Mouse (Mus musculus): ENCODE measurements at regions not wholly inside any gene's neighbourhood (a gene's known extent, or its start where the extent isn't known, plus 50 kb on each side); places are given as distances from the start of the nearest gene placed in this dataset.
A peak's percentile ranks its signal among the peaks of the same experiment; 100 is the strongest.

GRCm38 (mm10) chr9:60931290-60931689 is 136.9 kb downstream of the Uaca start:
- DNase-seq (ENCODE audit: low spot score): no peak
- no peak overlapping the region for H3K27ac ChIP-seq
- H3K9me3 ChIP-seq: no peaks in the 10 kb centered on the region
- H3K4me1 ChIP-seq: no peaks in the 10 kb centered on the region
- peaks cover 2% of the 10 kb centered on the region; the same call in 1 of the 2 replicates for H3K27me3 ChIP-seq (ENCODE audit: insufficient read depth, poor library complexity, severe bottlenecking)
- 90% methylated on average over 1 of the region's 1 CpGs for WGBS
- no peaks in the 10 kb centered on the region for H3K36me3 ChIP-seq
- H3K4me3 ChIP-seq: no peak overlapping the region

DNA sequence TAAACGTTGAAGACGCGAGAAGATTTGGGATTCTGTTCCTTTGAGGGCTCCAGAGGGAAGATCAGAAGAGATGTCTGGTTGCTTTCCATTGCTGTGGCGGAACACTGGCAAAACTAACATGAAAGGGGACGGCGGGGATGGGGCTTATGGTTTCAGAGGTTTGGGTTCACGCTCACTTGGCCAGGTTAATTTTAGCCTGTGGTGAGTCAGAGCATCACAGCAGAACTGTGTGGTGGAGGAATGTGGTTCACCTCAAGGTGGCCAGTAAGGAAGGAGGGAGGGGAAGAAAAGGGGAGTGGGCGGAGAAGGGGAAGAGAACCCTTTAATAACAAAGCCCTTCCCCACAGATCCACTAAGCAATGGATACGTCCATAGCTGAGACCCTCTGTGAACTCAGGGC is 142.6 kb downstream of the Uaca start:
- Histone ChIP-seq H3K4me1 (peaks cover 15% of the 10 kb centered on the region; the same call in 1 of the 2 replicates), H3K9me3 (no peaks in the 10 kb centered on the region), H3K27ac (no peak overlapping the region), H3K4me3 (no peak overlapping the region), H3K27me3 (ENCODE audit: insufficient read depth, poor library complexity, severe bottlenecking) (0 out of 2 replicates have a peak, but pooled peaks cover 11% of the 10 kb centered on the region), H3K36me3 (no peaks in the 10 kb centered on the region)
- DNase-seq (ENCODE audit: low spot score): no peak
- WGBS: 81% methylated on average over 9 of the region's 9 CpGs

- Histone ChIP-seq H3K4me1 (peaks cover 26% of the 10 kb centered on the region), H3K27ac (no peak overlapping the region), H3K9me3 (no peaks in the 10 kb centered on the region), H3K27me3 (ENCODE audit: insufficient read depth, poor library complexity, severe bottlenecking) (peaks cover 24% of the 10 kb centered on the region), H3K36me3 (no peaks in the 10 kb centered on the region), H3K4me3 (no peak overlapping the region)
- 24% methylated on average over 18 of the region's 18 CpGs for WGBS
- DNase-seq (ENCODE audit: low spot score): peak; percentile 88
Observed at GRCm38 (mm10) chr9:60939858-60940804, 145.8 kb downstream of the Uaca start.

- no peak for DNase-seq (ENCODE audit: low spot score)
- H3K36me3 ChIP-seq: no peaks in the 10 kb centered on the region
- no peaks in the 10 kb centered on the region for H3K9me3 ChIP-seq
- H3K27ac ChIP-seq: no peak overlapping the region
- WGBS: 83% methylated on average over 15 of the region's 15 CpGs
- peaks cover 51% of the 10 kb centered on the region for H3K27me3 ChIP-seq (ENCODE audit: insufficient read depth, poor library complexity, severe bottlenecking)
- peaks cover 18% of the 10 kb centered on the region; the same call in 1 of the 2 replicates for H3K4me1 ChIP-seq
- H3K4me3 ChIP-seq: no peak overlapping the region
Observed at GRCm38 (mm10) chr9:60947363-60947762, 153.0 kb downstream of the Uaca start.

- Histone ChIP-seq H3K4me3 (no peak overlapping the region), H3K27ac (no peak overlapping the region), H3K4me1 (0 out of 2 replicates have a peak, but pooled peaks cover 9% of the 10 kb centered on the region), H3K27me3 (ENCODE audit: insufficient read depth, poor library complexity, severe bottlenecking) (peaks cover 51% of the 10 kb centered on the region), H3K36me3 (no peaks in the 10 kb centered on the region), H3K9me3 (no peaks in the 10 kb centered on the region)
- DNase-seq (ENCODE audit: low spot score): no peak
- 62% methylated on average over 10 of the region's 10 CpGs for WGBS
Observed at GRCm38 (mm10) chr9:60948531-60949070, 154.3 kb downstream of the Uaca start.

DNA sequence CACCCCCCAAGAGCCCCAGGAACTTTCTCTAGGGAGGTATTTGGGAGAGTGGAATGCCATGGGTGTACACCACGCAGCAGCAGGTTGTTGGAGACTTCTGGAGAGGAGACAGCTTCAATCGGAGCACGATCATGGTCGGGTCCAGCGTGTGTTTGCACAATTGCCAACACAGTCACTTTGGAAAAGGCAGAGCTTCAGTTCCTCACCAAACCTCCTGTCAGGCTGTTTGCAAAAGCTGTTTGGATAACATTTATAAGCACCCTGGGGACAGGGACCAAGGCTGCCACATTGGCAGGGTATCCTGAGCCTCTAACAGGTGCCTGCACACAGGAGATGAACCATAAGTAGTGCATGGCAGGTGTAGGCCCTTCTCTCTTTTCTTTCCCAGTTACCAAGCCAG is 155.8 kb downstream of the Uaca start:
- Histone ChIP-seq H3K27ac (no peak overlapping the region), H3K36me3 (no peaks in the 10 kb centered on the region), H3K27me3 (ENCODE audit: insufficient read depth, poor library complexity, severe bottlenecking) (peaks cover 42% of the 10 kb centered on the region), H3K4me1 (0 out of 2 replicates have a peak, but pooled peaks cover 9% of the 10 kb centered on the region), H3K9me3 (no peaks in the 10 kb centered on the region), H3K4me3 (no peak overlapping the region)
- 89% methylated on average over 5 of the region's 5 CpGs for WGBS
- no peak for DNase-seq (ENCODE audit: low spot score)

GRCm38 (mm10) chr9:60951071-60951561 is 156.8 kb downstream of the Uaca start:
- Histone ChIP-seq H3K9me3 (no peaks in the 10 kb centered on the region), H3K4me1 (0 out of 2 replicates have a peak, but pooled peaks cover 9% of the 10 kb centered on the region), H3K36me3 (no peaks in the 10 kb centered on the region), H3K27ac (no peak overlapping the region), H3K27me3 (ENCODE audit: insufficient read depth, poor library complexity, severe bottlenecking) (peaks cover 35% of the 10 kb centered on the region; the same call in 1 of the 2 replicates), H3K4me3 (no peak overlapping the region)
- WGBS: 41% methylated on average over 10 of the region's 10 CpGs
- no peak for DNase-seq (ENCODE audit: low spot score)

GRCm38 (mm10) chr9:60957438-60957837 is 163.1 kb downstream of the Uaca start:
- Histone ChIP-seq H3K4me3 (no peak overlapping the region), H3K4me1 (no peaks in the 10 kb centered on the region)

DNA sequence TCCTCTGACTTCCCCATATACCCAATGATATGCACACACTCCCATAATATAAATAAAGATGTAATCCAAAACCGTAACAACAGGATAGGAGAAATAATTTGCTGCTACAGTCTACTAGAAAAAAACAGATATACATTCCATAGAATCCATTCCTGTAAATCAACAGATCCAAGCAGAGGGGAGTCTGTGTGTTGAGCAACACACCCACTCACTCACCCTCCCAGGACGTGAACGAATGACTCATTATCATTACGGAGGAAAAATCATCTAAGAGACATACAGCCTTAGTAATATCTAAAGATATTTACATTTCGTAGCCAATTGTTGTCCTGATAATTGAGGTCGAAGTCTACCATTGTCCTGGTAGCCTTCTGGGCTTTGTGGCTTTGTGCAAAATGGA is 165.2 kb downstream of the Uaca start:
- Histone ChIP-seq H3K27ac (no peak overlapping the region), H3K36me3 (no peaks in the 10 kb centered on the region), H3K4me1 (no peaks in the 10 kb centered on the region), H3K9me3 (no peaks in the 10 kb centered on the region), H3K27me3 (ENCODE audit: insufficient read depth, poor library complexity, severe bottlenecking) (peaks cover 7% of the 10 kb centered on the region; the same call in 1 of the 2 replicates), H3K4me3 (no peak overlapping the region)
- WGBS: 81% methylated on average over 6 of the region's 6 CpGs
- DNase-seq (ENCODE audit: low spot score): no peak

More at GRCm38 (mm10) chr9:60957438-60957837, 163.1 kb downstream of the Uaca start:
- DNase-seq (ENCODE audit: low spot score): no peak
- 0 out of 2 replicates have a peak, but pooled peaks cover 4% of the 10 kb centered on the region for H3K27me3 ChIP-seq (ENCODE audit: insufficient read depth, poor library complexity, severe bottlenecking)
- no peaks in the 10 kb centered on the region for H3K36me3 ChIP-seq
- no peaks in the 10 kb centered on the region for H3K9me3 ChIP-seq
- H3K27ac ChIP-seq: no peak overlapping the region
- 42% methylated on average over 5 of the region's 5 CpGs for WGBS

GRCm38 (mm10) chr9:60962086-60962485 is 167.7 kb downstream of the Uaca start:
- Histone ChIP-seq H3K27ac (no peak overlapping the region), H3K36me3 (no peaks in the 10 kb centered on the region), H3K4me3 (no peak overlapping the region), H3K9me3 (no peaks in the 10 kb centered on the region), H3K27me3 (ENCODE audit: insufficient read depth, poor library complexity, severe bottlenecking) (peaks cover 17% of the 10 kb centered on the region; the same call in 1 of the 2 replicates), H3K4me1 (no peaks in the 10 kb centered on the region)
- WGBS: 83% methylated on average over 4 of the region's 4 CpGs
- no peak for DNase-seq (ENCODE audit: low spot score)

DNA sequence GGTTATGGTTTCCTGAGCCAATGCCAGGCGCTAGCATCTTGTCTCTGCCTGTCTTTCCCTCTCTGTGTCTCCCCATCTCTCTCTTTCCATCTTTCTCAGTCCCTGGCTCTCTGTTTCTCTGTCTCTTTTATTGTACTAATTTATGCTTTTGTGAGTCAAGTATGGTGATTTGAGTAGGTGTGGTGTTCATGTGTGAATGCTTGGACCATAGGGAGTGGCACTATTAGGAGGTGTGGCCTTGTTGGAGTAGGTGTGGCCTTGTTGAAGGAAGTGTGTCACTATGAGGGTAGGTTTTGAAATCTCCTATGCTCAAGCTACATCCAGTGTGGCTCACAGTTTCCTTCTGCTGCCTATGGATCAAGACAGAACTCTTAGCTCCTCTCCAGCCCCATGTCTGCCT is 171.3 kb downstream of the Uaca start:
- no peak overlapping the region for H3K4me3 ChIP-seq
- H3K4me1 ChIP-seq: peaks cover 2% of the 10 kb centered on the region; the same call in 1 of the 2 replicates
- DNase-seq (ENCODE audit: low spot score): no peak
- H3K27ac ChIP-seq: no peak overlapping the region
- 72% methylated on average over 1 of the region's 1 CpGs for WGBS
- H3K9me3 ChIP-seq: no peaks in the 10 kb centered on the region
- H3K36me3 ChIP-seq: no peaks in the 10 kb centered on the region
- H3K27me3 ChIP-seq (ENCODE audit: insufficient read depth, poor library complexity, severe bottlenecking): peaks cover 17% of the 10 kb centered on the region; the same call in 1 of the 2 replicates

DNA sequence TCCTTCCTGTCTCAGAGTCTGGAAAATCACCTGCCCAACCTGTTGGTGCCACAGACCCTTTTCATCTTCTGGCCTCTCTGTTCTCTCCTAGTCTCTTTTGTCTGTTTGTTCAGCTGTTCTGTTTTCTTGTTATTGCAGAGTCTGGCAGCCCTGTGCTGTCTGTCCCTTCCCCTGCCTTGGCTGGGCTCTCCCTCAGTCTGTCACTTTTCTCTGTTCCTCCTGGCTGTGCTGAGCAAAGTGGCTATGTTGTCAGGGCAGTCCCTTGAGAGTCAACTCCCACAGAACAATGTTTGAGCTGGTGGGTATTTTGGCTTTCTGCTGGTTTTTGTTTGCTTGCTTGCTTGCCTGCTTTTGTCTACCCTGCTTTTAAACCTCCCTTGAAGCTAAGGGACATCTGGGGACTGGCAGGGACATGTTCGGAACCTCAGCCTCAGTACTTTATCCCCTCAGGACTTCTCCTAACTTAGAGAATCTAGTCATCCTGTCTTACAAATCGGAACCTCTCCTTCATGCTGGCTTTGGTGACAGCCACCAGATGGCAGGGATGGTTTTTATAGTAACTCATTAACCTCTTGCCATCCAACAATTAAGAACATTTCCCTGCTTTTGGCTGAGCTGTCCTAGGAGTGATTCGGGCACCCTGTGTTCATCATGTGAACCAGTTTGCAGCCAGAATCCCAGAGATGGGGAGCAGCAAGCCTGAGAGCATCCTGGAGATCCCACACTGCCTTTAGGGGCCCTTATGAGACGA is 174.1 kb downstream of the Uaca start:
- no peak overlapping the region for H3K27ac ChIP-seq
- no peak for DNase-seq (ENCODE audit: low spot score)
- no peaks in the 10 kb centered on the region for H3K36me3 ChIP-seq
- peaks cover 2% of the 10 kb centered on the region; the same call in 1 of the 2 replicates for H3K4me1 ChIP-seq
- no peaks in the 10 kb centered on the region for H3K9me3 ChIP-seq
- 65% methylated on average over 4 of the region's 4 CpGs for WGBS
- no peak overlapping the region for H3K4me3 ChIP-seq
- peaks cover 19% of the 10 kb centered on the region; the same call in 1 of the 2 replicates for H3K27me3 ChIP-seq (ENCODE audit: insufficient read depth, poor library complexity, severe bottlenecking)
